Mouse (Mus musculus): ENCODE data around the gene Lst1. TPM values are rescaled to one million over a fixed set of nuclear protein-coding genes. Genes with fewer than 3 reads are reported as not detected.
"Not testable (repeated sequence)": the region's sequence is repeated elsewhere in the genome, so short reads cannot be mapped to it uniquely, and the experiment has no call there.

The Lst1 gene
- polyA plus RNA-seq (2017; shearing (Covaris generic)): 10 to 100 TPM in 1 of 2 experiments, 1 to 10 TPM in 1; 7.3 to 10.0 TPM

DNA sequence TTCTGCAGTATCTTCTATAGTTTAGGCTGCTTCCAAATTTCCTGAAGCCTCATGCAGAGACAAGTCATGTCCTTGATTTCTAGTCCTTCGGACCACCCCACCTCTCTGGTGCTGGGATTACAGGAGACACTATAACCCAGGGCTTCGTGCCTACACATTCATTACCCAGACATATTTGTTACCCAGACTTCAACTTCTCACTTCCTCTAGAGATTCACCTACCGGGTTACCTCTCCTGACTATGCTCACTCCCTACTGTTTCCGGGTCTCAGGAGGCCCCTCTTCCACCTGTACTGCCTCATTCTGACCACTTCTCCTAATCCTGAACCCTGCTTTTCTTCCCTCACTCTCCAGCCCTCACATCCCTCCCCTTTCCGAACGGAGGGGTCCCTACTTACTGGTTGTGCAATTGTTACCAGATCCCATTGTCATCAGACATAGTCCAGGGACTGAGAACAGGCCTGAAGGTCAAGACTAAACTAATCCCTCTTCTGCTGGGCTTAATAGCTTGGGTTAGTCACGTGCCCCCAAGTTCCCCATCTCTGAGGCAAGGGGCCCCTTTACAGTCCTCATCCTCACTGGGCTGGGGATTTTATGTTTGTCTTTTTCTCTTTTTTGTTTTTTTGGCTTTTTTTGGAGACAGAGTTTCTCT lies at the start of gene Lst1:
Lst1 (minus strand) TSS at position 481 of the 652 bp plus-strand sequence.
- ATAC-seq: no peak

DNA sequence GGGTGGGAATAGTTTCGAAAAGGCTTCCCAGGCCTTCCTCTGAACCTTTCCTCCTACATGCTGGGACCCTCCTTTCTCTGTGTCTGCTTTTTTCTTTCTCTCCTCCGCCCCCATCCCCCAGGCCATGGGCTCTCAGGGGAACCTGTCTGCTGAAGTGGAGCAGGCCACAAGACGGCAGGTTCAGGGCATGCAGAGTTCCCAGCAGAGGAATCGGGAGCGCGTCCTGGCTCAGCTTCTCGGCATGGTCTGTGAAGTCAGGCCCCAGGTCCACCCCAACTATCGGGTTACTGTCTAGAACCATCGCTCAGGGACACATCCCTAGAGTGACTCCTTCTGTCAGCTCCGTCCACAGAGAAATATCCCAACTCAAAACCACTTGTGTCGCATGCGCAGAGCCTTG lies 49.3 kb upstream of the Lst1 start:
- no peak for ATAC-seq

GRCm38 (mm10) chr17:35236996-35237395 lies 48.8 kb upstream of the Lst1 start:
- no peak for ATAC-seq

GRCm38 (mm10) chr17:35236390-35236746 lies 48.1 kb upstream of the Lst1 start:
- peak; percentile 64 for ATAC-seq

GRCm38 (mm10) chr17:35235614-35236389 lies 47.6 kb upstream of the Lst1 start, which contains the start of gene Nfkbil1:
Gene Nfkbil1, minus strand, starts transcription at chr17:35235792.
- ATAC-seq: peak; percentile 60

GRCm38 (mm10) chr17:35234903-35235302 lies 46.7 kb upstream of the Lst1 start:
- no peak for ATAC-seq

DNA sequence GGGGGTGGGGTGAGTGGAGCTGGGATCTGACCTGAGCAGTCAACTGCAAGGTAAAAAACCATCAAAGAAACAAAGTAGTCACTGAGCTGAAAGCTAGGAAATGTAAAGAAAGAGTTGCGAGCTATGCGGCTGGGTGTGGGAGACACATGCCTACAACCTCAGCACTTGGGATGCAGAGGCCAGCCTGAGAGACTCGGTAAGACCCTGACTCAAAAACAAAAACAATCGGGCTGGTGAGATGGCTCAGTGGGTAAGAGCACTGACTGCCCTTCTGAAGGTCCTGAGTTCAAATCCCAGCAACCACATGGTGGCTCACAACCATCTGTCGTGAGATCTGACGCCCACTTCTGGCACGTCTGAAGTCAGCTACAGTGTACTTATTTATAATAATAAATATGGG lies 45.9 kb upstream of the Lst1 start:
- not testable (repeated sequence) for ATAC-seq

DNA sequence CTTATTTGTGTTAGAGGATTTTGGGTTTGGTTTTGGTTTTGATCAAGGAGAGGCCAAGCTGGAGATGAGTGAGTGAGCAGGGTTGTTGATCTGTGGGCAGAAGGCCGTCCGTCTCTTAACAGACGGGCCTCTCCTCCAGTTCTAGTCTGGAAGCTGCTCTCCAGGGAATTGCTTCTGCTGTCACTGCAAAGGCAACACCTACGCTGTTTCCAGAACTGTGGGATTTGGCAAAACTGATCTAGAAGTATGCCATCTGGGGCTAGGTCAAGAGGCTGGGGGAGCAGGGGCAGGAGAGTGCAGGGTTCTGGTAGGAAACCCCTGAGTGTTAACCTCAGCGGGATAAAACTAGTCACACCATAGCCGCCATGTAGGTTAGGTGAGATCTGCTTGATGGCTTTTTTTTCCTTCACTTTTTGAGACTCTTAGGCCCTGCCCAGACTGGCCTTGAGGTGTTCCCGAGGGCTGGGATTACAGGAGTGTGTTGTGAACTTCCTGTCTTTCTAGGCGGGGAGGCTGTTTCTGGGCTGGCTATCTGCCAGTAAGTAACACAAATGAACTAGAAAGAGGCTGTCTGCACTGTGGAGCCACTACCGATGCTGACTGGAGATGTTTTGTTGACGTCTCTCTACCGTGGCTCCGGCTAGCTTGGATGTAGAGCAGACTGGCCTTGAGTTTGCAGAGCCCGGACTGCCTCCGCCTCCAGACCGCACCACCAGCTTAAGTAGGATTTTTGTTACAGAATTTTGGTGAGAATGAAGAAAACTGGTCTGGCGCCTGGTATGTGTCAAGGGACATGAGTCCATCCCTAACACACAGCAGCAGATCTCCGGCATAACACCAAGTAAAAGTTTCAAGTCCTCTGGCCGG lies 45.1 kb upstream of the Lst1 start, which contains the start of gene Atp6v1g2:
Atp6v1g2 (plus strand) TSS at position 547 of the 867 bp plus-strand sequence.
- ATAC-seq: no peak

GRCm38 (mm10) chr17:35232659-35233058 lies 44.4 kb upstream of the Lst1 start:
- peak; percentile 16 for ATAC-seq

GRCm38 (mm10) chr17:35232043-35232442 lies 43.8 kb upstream of the Lst1 start:
- ATAC-seq: no peak

DNA sequence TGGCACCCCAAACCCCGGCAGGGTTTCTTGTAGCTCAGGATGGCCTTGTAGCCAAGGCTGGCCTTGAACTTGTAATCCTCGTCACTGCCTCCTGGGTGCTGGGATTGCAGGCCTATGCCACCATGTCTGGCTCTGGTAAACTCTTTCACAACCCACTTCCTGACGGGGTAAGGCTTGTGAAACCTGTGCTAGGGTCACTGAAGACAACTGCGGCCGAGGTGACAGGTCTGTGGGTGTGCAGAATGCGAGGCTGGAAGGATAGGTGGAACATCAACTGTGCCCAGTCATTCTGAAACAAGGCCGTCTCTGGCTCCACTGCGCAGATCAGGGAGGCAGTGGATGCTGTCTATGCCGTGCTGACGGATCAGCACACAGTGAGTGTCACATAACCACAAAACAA lies 42.8 kb upstream of the Lst1 start:
- ATAC-seq: peak; percentile 50

DNA sequence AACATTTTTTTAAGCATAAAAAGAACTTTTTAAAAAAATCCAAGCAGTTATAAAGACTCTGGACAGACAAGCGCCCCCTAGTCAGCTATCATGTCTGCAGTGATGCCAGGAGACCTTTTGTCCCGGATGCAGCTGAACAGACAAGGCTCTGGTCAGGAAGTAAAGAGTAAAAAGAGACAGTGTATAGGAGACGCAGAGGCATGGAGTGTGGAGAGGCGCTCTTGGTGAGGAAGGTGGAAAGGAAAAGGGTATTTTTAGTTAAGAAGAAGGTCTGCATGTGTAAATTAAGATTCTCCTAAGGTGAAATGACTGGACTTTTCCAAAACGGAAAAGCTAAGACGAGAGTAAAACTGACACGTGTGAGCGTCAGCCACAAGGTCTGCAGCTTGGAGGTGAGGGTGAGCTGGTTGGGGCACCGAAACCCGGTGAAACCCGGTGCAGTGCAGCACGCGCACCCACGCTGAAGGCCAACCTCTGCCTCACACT lies 38.4 kb upstream of the Lst1 start:
- peak; percentile 49 for ATAC-seq

GRCm38 (mm10) chr17:35225456-35225855 lies 37.2 kb upstream of the Lst1 start:
- no peak for ATAC-seq

DNA sequence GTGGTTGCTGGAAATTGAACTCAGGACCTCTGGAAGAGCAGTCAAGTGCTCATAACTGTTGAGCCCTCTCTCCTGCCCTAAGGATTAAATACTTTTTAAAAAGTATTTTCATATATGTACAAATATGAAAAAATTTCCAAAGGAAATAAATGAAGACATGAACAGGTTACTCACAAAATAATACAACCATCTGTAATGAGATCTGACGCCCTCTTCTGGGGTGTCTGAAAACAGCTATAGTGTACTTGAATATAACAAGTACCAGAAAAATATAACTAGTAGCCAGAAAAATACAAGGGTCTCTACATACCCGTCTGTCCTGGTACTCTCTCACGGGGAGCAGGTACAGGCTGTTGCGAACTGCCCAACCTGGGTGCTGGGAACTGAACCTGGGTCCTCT lies 36.4 kb upstream of the Lst1 start:
- no peak for ATAC-seq

- peak; percentile 9 for ATAC-seq
Observed at GRCm38 (mm10) chr17:35222299-35222698, 34.1 kb upstream of the Lst1 start.

GRCm38 (mm10) chr17:35220156-35220952 lies 32.1 kb upstream of the Lst1 start, which contains the start of gene Gm16181:
Gene Gm16181, plus strand, starts transcription at chr17:35220834.
- ATAC-seq: no peak

- ATAC-seq: peak; percentile 80
Observed at GRCm38 (mm10) chr17:35219601-35220041, 31.4 kb upstream of the Lst1 start.

DNA sequence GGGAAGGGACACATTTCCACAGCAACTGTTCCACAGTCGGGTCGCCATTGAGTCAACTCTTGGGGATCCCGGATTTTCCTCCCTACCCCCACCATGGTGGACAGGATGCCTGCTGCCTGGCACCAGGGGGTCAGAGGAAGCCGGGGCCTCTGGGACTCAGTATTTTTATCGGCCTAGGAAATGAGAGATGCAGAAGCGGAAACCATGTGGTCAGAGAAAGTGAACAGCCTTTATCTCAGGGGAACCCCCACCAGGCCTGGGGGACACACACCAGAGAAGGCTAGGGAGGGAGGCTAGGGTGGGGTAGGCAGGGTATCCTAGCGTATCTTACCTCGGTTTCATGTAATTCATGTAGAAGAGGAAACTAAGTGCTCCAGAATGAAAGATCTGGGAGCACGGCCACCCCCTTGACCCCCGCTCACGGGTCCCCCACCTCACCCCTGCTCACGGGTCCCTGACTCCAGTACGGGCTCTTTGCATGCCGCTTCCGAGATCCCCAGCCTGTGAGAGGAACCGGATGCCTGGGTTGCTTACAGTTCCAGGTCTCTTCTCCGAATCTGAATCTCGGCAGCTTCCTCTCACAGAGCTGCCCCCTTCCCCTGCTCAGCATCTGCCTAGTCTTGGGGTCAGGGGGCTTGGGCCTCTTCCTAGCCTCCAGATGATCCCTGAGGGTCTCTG lies 30.4 kb upstream of the Lst1 start:
- ATAC-seq: peak; percentile 64

DNA sequence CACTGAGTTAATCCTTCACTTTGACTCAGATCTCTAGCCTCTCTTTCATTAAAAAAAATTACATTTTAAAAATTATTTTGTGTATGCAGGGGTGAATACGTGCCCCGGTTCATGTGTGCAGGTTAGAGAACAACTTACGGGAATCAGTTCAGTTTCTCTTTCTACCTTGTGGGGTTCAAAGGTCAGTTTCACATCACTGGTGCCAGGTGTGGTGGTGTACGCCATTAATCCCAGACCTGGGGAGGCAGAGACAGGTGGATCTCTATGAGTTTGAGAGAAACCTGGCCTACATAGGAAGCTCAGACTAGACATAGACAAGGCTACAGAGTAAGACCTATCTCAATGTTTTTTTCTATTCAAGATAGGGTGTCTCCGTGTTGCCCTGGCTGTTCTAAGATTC lies 24.8 kb upstream of the Lst1 start:
- ATAC-seq: no peak

DNA sequence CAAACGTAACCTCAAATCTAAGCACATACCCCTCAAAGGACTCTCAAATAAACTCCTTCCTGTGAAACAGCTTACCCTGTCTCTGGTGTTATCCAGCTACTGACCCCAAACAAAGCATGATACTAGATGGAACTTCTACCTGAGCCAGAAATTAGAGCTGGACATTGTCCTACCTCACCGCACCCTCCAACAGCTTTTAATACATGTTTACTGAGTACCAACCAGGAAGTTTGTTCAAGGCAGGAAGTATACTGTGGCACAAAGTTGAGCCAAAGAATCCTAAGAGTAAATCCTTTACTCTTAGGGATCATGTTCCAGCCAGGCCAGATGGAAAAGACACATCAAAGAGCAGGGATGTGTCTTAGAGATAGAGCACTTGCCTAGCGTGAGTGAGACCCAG lies 22.4 kb upstream of the Lst1 start:
- peak; percentile 8 for ATAC-seq

All from CD4-positive, CD25-positive, alpha-beta regulatory T cell, adult 4 months (primary cell).